Mouse (Mus musculus): Measurements from ENCODE around the gene 1700016C15Rik. TPM values are rescaled to one million over a fixed set of nuclear protein-coding genes. Genes with fewer than 3 reads are reported as not detected.

1700016C15Rik gene
- not detected in 2 replicates for polyA plus RNA-seq (2016; fragmentation: Nextera tagmentation; extraction: Ambion mirVana)

GRCm38 (mm10) chr1:177729043-177730024 lies at the start of gene 1700016C15Rik:
Gene 1700016C15Rik, plus strand, starts transcription at chr1:177729814.
- 71% methylated on average over 11 of the region's 11 CpGs for WGBS (ENCODE audit: insufficient replicate concordance)
- no peak for ATAC-seq

GRCm38 (mm10) chr1:177681239-177681638 lies 48.4 kb upstream of the 1700016C15Rik start:
- WGBS (ENCODE audit: insufficient replicate concordance): 41% methylated on average over 11 of the region's 11 CpGs
- Histone ChIP-seq H3K27ac (no peak overlapping the region), H3K4me1 (0 out of 2 replicates have a peak, but pooled peaks cover 3% of the 10 kb centered on the region), H3K4me2 (0 out of 2 replicates have a peak overlapping the region, but pooled peaks have one; percentile 16), H3K9me3 (replicated peaks) (no peaks in the 10 kb centered on the region), H3K36me3 (no peaks in the 10 kb centered on the region), H3K4me3 (no peak overlapping the region), H3K27me3 (replicated peaks) (no peaks in the 10 kb centered on the region), H3K9ac (no peak overlapping the region)
- ATAC-seq: peak; percentile 75

More at GRCm38 (mm10) chr1:177729043-177730024, at the start of gene 1700016C15Rik:
- peaks cover 4% of the 10 kb centered on the region; the same call in 1 of the 2 replicates for H3K9me3 ChIP-seq (replicated peaks)
- H3K27me3 ChIP-seq (replicated peaks): no peaks in the 10 kb centered on the region
- H3K4me2 ChIP-seq: no peak within 1 kb of the TSS
- no peak within 1 kb of the TSS for H3K27ac ChIP-seq
- no peak within 1 kb of the TSS for H3K9ac ChIP-seq
- H3K4me3 ChIP-seq: no peak within 1 kb of the TSS
- 0 out of 2 replicates have a peak, but pooled peaks cover 13% of the 10 kb centered on the region for H3K4me1 ChIP-seq
- H3K36me3 ChIP-seq: no peaks in the 10 kb centered on the region

- 0 out of 2 replicates have a peak, but pooled peaks cover 3% of the 10 kb centered on the region for H3K4me1 ChIP-seq
- H3K27me3 ChIP-seq (replicated peaks): no peaks in the 10 kb centered on the region
- no peak overlapping the region for H3K27ac ChIP-seq
- 67% methylated on average over 18 of the region's 18 CpGs for WGBS (ENCODE audit: insufficient replicate concordance)
- H3K36me3 ChIP-seq: no peaks in the 10 kb centered on the region
- no peak overlapping the region for H3K4me2 ChIP-seq
- no peak overlapping the region for H3K9ac ChIP-seq
- H3K4me3 ChIP-seq: no peak overlapping the region
- H3K9me3 ChIP-seq (replicated peaks): no peaks in the 10 kb centered on the region
- no peak for ATAC-seq
Measured at GRCm38 (mm10) chr1:177683931-177684836, 45.4 kb upstream of the 1700016C15Rik start.

GRCm38 (mm10) chr1:177684901-177685300 lies 44.7 kb upstream of the 1700016C15Rik start:
- 0 out of 2 replicates have a peak, but pooled peaks cover 3% of the 10 kb centered on the region for H3K4me1 ChIP-seq
- H3K9me3 ChIP-seq (replicated peaks): no peaks in the 10 kb centered on the region
- 9% methylated on average over 3 of the region's 3 CpGs for WGBS (ENCODE audit: insufficient replicate concordance)
- no peak for ATAC-seq
- H3K27ac ChIP-seq: no peak overlapping the region
- no peaks in the 10 kb centered on the region for H3K36me3 ChIP-seq
- H3K4me3 ChIP-seq: no peak overlapping the region
- no peak overlapping the region for H3K9ac ChIP-seq
- no peak overlapping the region for H3K4me2 ChIP-seq
- no peaks in the 10 kb centered on the region for H3K27me3 ChIP-seq (replicated peaks)

- Histone ChIP-seq H3K9me3 (replicated peaks) (no peaks in the 10 kb centered on the region), H3K9ac (no peak overlapping the region), H3K4me2 (no peak overlapping the region), H3K4me1 (0 out of 2 replicates have a peak, but pooled peaks cover 2% of the 10 kb centered on the region), H3K36me3 (no peaks in the 10 kb centered on the region), H3K27me3 (replicated peaks) (no peaks in the 10 kb centered on the region), H3K27ac (no peak overlapping the region), H3K4me3 (no peak overlapping the region)
- no peak for ATAC-seq
- WGBS (ENCODE audit: insufficient replicate concordance): 43% methylated on average over 3 of the region's 3 CpGs
Measured at GRCm38 (mm10) chr1:177686137-177686536, 43.5 kb upstream of the 1700016C15Rik start.

- Histone ChIP-seq H3K9me3 (replicated peaks) (no peaks in the 10 kb centered on the region), H3K27ac (no peak overlapping the region), H3K4me1 (no peaks in the 10 kb centered on the region), H3K4me2 (no peak overlapping the region), H3K36me3 (no peaks in the 10 kb centered on the region), H3K9ac (no peak overlapping the region), H3K4me3 (no peak overlapping the region), H3K27me3 (replicated peaks) (no peaks in the 10 kb centered on the region)
- 73% methylated on average over 5 of the region's 5 CpGs for WGBS (ENCODE audit: insufficient replicate concordance)
- ATAC-seq: no peak
Measured at GRCm38 (mm10) chr1:177686982-177687381, 42.6 kb upstream of the 1700016C15Rik start.

- WGBS (ENCODE audit: insufficient replicate concordance): 60% methylated on average over 11 of the region's 11 CpGs
- Histone ChIP-seq H3K9ac (no peak overlapping the region), H3K36me3 (no peaks in the 10 kb centered on the region), H3K27ac (no peak overlapping the region), H3K4me1 (no peaks in the 10 kb centered on the region), H3K4me3 (no peak overlapping the region), H3K4me2 (no peak overlapping the region), H3K27me3 (replicated peaks) (no peaks in the 10 kb centered on the region), H3K9me3 (replicated peaks) (no peaks in the 10 kb centered on the region)
- ATAC-seq: no peak
Measured at GRCm38 (mm10) chr1:177692491-177692890, 37.1 kb upstream of the 1700016C15Rik start.

GRCm38 (mm10) chr1:177693486-177694252 lies 35.9 kb upstream of the 1700016C15Rik start:
- Histone ChIP-seq H3K36me3 (no peaks in the 10 kb centered on the region), H3K4me2 (no peak overlapping the region), H3K9me3 (replicated peaks) (no peaks in the 10 kb centered on the region), H3K4me3 (no peak overlapping the region), H3K27ac (no peak overlapping the region), H3K4me1 (no peaks in the 10 kb centered on the region), H3K9ac (no peak overlapping the region), H3K27me3 (replicated peaks) (no peaks in the 10 kb centered on the region)
- 55% methylated on average over 9 of the region's 9 CpGs for WGBS (ENCODE audit: insufficient replicate concordance)
- no peak for ATAC-seq

- Histone ChIP-seq H3K4me1 (peaks cover 6% of the 10 kb centered on the region), H3K36me3 (no peaks in the 10 kb centered on the region), H3K27ac (no peak overlapping the region), H3K4me3 (no peak overlapping the region), H3K4me2 (no peak overlapping the region), H3K9ac (no peak overlapping the region), H3K9me3 (replicated peaks) (no peaks in the 10 kb centered on the region), H3K27me3 (replicated peaks) (no peaks in the 10 kb centered on the region; the same call in 1 of the 2 replicates)
- WGBS (ENCODE audit: insufficient replicate concordance): 71% methylated on average over 8 of the region's 8 CpGs
- ATAC-seq: no peak
Measured at GRCm38 (mm10) chr1:177700560-177700959, 29.1 kb upstream of the 1700016C15Rik start.

GRCm38 (mm10) chr1:177702481-177703146 lies 27.0 kb upstream of the 1700016C15Rik start:
- no peaks in the 10 kb centered on the region for H3K9me3 ChIP-seq (replicated peaks)
- H3K4me3 ChIP-seq: peak overlapping the region; percentile 45
- ATAC-seq: peak; percentile 61
- H3K36me3 ChIP-seq: no peaks in the 10 kb centered on the region
- no peaks in the 10 kb centered on the region; the same call in 1 of the 2 replicates for H3K27me3 ChIP-seq (replicated peaks)
- peak overlapping the region; percentile 74 for H3K4me2 ChIP-seq
- 3% methylated on average over 15 of the region's 15 CpGs for whole genome bisulfite sequencing (ENCODE audit: insufficient replicate concordance)
- H3K9ac ChIP-seq: peak overlapping the region; percentile 42
- no peak overlapping the region for H3K27ac ChIP-seq
- peaks cover 6% of the 10 kb centered on the region for H3K4me1 ChIP-seq

Measured in liver, embryonic 12.5 days (tissue).